Mouse (Mus musculus) forebrain, embryonic 12.5 days (tissue): ENCODE data around the gene 1700018G05Rik. TPM values are rescaled to one million over a fixed set of nuclear protein-coding genes. Genes with fewer than 3 reads are reported as not detected.

Source experiments
- polyA plus RNA-seq: library from polyadenylated mRNA; unstranded; fragments of >200 nt; fragmentation: Nextera tagmentation; extraction: Ambion mirVana; gene quantifications from 2 replicates; pipeline ENCODE4 v1.2.1, GENCODE M21; 2016

The 1700018G05Rik gene
- polyA plus RNA-seq, 1 experiment from 2014 or later = not detected

Other genes starting within 250 kb of the 1700018G05Rik start
- not detected in 2 replicates for gene Gm3880, start 241.4 kb upstream of the 1700018G05Rik start, polyA plus RNA-seq
- gene Gm9112, start 220.7 kb upstream of the 1700018G05Rik start, polyA plus RNA-seq = not detected in 2 replicates
- gene Dmrtc1b, start 220.5 kb upstream of the 1700018G05Rik start, polyA plus RNA-seq = not detected in 2 replicates
- gene Dmrtc1c1, start 125.4 kb upstream of the 1700018G05Rik start, polyA plus RNA-seq = not detected in 2 replicates
- not detected in 2 replicates for gene Dmrtc1c2, start 73.8 kb upstream of the 1700018G05Rik start, polyA plus RNA-seq
- gene 1700031F05Rik, start 60.4 kb upstream of the 1700018G05Rik start, polyA plus RNA-seq = not detected in 2 replicates
- gene Dmrtc1a, start 19.7 kb upstream of the 1700018G05Rik start, polyA plus RNA-seq = 0.18 and 0.44 TPM in 2 replicates
- gene 1700011M02Rik, start 19.5 kb upstream of the 1700018G05Rik start, polyA plus RNA-seq = not detected in 2 replicates